Mouse (Mus musculus) brain, embryonic 14.5 days (tissue): ENCODE results near the gene Zfp354c. TPM values are rescaled to one million over a fixed set of nuclear protein-coding genes. Genes with fewer than 3 reads are reported as not detected.

Experiments
- DNase-seq: peaks from one replicate; pipeline ENCODE4 v3.0.0-alpha.2; 2011; ENCODE audit warnings: low read depth
- CTCF ChIP-seq: fragments of 200-500 bp; IDR thresholded peaks from 2 replicates; pipeline ENCODE4 v1.5.1; 2012; ENCODE audit warnings: inconsistent platforms, mild to moderate bottlenecking, moderate library complexity, borderline replicate concordance; ENCODE audit not compliant: insufficient read depth, insufficient read length; ENCODE audit errors: extremely low read depth
- POLR2A ChIP-seq: fragments of 200-500 bp; IDR thresholded peaks from 2 replicates; pipeline ENCODE4 v1.6.1; 2012; ENCODE audit warnings: mild to moderate bottlenecking, inconsistent platforms, borderline replicate concordance; ENCODE audit not compliant: poor library complexity, insufficient read depth, insufficient read length, severe bottlenecking; ENCODE audit errors: extremely low read depth
- polyA plus RNA-seq: library from polyadenylated mRNA; depleted of rRNA; stranded (reverse); fragments of >200 nt; gene quantifications from 2 replicates; pipeline ENCODE4 v1.2.3, GENCODE M21; 2012; rRNA removed

The Zfp354c gene
- polyA plus RNA-seq, 1 experiment = 41.6 TPM

- no peak for DNase-seq
- no peak for TF ChIP-seq CTCF
Observed at GRCm38 (mm10) chr11:50814233-50814632, 13.3 kb downstream of the Zfp354c start.

DNA sequence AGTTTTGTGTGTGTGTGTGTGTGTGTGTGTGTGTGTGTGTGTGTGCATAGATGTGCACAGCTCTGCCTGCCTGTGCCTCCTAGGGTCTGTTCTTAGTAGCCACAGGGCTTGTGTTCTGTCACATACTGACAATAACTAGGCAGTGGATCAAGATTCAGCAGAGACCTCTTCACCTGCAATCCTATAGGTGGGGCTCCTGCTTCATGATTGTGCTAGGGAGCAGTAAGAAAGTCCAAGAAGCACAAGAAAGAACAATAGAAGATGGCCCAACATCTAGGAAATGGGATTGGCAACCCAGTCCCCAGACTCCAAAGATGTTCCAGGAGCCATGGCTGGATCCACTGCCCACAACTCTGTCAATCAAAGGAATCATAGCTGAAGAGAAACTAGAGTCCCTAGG is 28.7 kb downstream of the Zfp354c start:
- TF ChIP-seq POLR2A = no peak
- TF ChIP-seq CTCF = no peak

DNA sequence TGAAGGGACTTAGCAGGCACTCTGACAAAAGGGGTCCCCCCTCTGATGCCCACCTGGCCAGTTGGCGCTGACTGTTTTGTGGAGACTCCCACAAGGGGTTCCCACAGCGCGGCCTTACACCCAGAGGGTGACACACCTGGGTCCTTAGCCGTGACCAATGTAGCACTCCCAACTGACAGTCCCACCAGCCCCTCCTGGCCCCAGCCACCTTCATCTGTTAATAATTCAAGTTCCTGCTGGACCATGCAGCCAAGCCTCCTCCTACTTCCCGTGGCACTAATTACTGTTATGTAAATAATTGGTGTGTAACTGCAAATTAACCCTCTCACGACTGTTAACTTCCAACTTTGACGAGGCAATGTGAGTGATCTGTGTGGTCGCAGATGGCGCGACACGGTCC is 29.9 kb downstream of the Zfp354c start:
- DNase-seq = peak; percentile 3
- TF ChIP-seq CTCF = no peak
- TF ChIP-seq POLR2A = no peak

More for the DNA sequence above, 28.7 kb downstream of the Zfp354c start:
- DNase-seq = no peak

DNA sequence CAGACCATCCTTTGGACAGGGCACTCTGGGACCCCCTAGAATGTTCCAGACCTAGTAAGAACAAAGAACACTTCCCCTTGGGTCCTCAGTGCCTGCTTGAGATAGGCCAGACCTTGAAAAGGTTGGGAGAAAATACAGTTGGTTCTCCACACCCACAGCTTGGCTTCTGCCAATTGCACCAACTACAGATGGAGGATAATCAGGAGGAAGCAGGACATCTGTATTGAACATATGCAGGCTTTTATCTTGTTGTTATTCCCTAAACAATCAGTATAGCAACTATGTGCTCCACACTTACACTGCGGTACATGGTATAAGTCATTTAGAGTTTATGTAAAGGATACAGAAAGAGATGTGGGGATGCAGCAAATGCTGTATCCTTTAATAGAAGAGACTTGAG is 56.5 kb downstream of the Zfp354c start:
- TF ChIP-seq CTCF (no peak), POLR2A (no peak)
- no peak for DNase-seq

- no peak for TF ChIP-seq POLR2A
- TF ChIP-seq CTCF = peak; percentile 93
- peak; percentile 96 for DNase-seq
Observed at GRCm38 (mm10) chr11:50768995-50769749, 58.4 kb downstream of the Zfp354c start.

DNA sequence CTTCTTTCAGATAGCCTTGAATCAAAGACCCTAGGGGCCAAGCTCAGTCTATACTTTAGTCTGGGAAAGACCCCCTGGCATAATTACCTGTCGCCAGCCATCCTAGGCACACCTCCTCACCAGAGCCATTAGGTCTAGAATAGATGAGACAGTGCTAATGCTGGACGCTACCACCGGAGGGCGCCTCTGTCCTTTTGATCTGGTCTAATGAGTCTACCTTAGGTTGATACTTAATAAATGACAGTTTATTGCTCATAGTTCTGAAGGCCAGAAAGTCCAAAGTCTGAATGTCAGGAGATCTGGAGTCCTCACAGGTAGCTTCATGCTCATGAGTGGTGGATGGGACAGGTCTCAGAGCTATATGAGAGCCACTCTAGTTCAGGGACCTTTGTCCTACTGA is 60.5 kb downstream of the Zfp354c start:
- TF ChIP-seq POLR2A (no peak), CTCF (peak; percentile 59; the same call in 1 of the 2 replicates)
- no peak for DNase-seq

DNA sequence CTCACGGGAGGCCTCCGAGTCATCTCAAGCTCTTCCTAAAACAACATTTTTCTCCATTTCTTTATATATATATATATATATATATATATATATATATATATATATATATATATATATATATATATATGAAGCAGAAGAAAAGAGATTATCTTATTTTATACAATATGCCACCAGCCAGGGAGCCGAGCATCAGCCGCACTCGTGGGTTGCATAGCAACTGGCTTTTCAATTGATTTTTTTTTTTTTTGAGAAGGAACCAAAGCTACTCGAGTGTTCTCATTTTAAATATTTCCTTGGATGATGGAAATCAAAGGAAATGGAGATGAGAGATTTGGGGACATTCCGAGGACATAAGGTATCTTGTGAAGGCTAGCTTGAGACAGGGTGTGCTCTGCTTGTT is 61.1 kb downstream of the Zfp354c start:
- TF ChIP-seq POLR2A = no peak
- TF ChIP-seq CTCF = no peak

More for the DNA sequence above, 61.1 kb downstream of the Zfp354c start:
- DNase-seq = no peak

Other genes with a start within 250 kb of the Zfp354c start
- 4.8 and 8.2 TPM in 2 replicates for gene Adamts2, start 225.6 kb downstream of the Zfp354c start, polyA plus RNA-seq
- 1.1 and 1.4 TPM in 2 replicates for gene Zfp879, start 13.8 kb upstream of the Zfp354c start, polyA plus RNA-seq
- gene Grm6, start 23.0 kb upstream of the Zfp354c start, polyA plus RNA-seq = 0.05 and 0.14 TPM in 2 replicates
- 11.0 and 11.1 TPM in 2 replicates for gene Zfp454, start 59.9 kb upstream of the Zfp354c start, polyA plus RNA-seq
- gene Zfp2, start 88.4 kb upstream of the Zfp354c start, polyA plus RNA-seq = 20.7 and 25.5 TPM in 2 replicates
- gene Zfp354b, start 103.9 kb upstream of the Zfp354c start, polyA plus RNA-seq = 2.6 and 2.7 TPM in 2 replicates
- not detected in 2 replicates for gene 4933414I15Rik, start 116.0 kb upstream of the Zfp354c start, polyA plus RNA-seq
- gene Prop1, start 126.0 kb upstream of the Zfp354c start, polyA plus RNA-seq = not detected in 2 replicates
- not detected in 2 replicates for gene Olfr1378, start 138.8 kb upstream of the Zfp354c start, polyA plus RNA-seq
- not detected in 2 replicates for gene Olfr1377, start 154.2 kb upstream of the Zfp354c start, polyA plus RNA-seq
- gene Olfr51, start 175.9 kb upstream of the Zfp354c start, polyA plus RNA-seq = not detected in 2 replicates
- not detected in 2 replicates for gene Olfr54, start 186.5 kb upstream of the Zfp354c start, polyA plus RNA-seq
- not detected in 2 replicates for gene Olfr1375, start 220.4 kb upstream of the Zfp354c start, polyA plus RNA-seq
- 11.4 and 11.6 TPM in 2 replicates for gene Zfp354a, start 231.5 kb upstream of the Zfp354c start, polyA plus RNA-seq